Mouse (Mus musculus) liver, adult (tissue): ENCODE measurements around the gene Hist1h2ah.

Experiments
- GATA4 ChIP-seq: IDR thresholded peaks from 2 replicates; pipeline ENCODE4 v1.6.1; 2014; ENCODE audit warnings: mild to moderate bottlenecking, low read length; ENCODE audit not compliant: insufficient replicate concordance

The Hist1h2ah gene

DNA sequence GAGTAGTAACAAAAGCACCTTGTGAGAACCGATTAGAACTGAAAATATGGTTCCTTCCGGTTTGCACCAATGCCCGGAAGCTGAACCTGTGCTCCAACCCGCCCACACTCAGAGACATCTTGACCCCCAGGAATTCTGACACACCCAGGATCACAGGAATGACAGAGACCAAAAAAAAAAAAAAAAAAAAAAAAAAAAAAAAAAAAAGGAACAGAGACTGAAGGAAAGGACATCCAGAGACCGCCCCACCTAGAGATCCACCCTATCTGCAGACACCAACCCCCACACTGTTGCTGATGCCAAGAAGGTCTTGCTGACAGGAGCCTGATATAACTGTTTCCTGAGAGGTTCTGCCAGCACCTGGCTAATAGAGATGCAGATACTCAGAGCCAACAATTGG is 42.8 kb downstream of the Hist1h2ah start:
- TF ChIP-seq GATA4 = no peak
